Mouse (Mus musculus) spleen, adult 2 months (tissue): ENCODE results near the gene Col8a2. TPM values are rescaled to one million over a fixed set of nuclear protein-coding genes. Genes with fewer than 3 reads are reported as not detected.

Source experiments
- DNase-seq, 2 experiments: peaks; one replicate each; pipeline versions ENCODE4 v3.0.0 to v3.0.0-alpha.2; 2012 to 2021; ENCODE audit warnings: low spot score in 2 of 2, low read depth in 1 of 2
- H3K27ac ChIP-seq: fragments of 200-500 bp; 2 replicates; pipeline ENCODE4 v1.5.1; 2012; ENCODE audit warnings: low read length, inconsistent platforms; ENCODE audit not compliant: insufficient read depth
- H3K27me3 ChIP-seq: fragments of 200-500 bp; 2 replicates; pipeline ENCODE4 v1.6.1; 2012; ENCODE audit warnings: mild to moderate bottlenecking, moderate library complexity, low read length, inconsistent platforms; ENCODE audit not compliant: control insufficient read depth, insufficient read depth
- H3K36me3 ChIP-seq: fragments of 200-500 bp; 2 replicates; pipeline ENCODE4 v1.6.1; 2012; ENCODE audit warnings: mild to moderate bottlenecking, low read length, inconsistent platforms; ENCODE audit not compliant: control insufficient read depth, insufficient read depth
- H3K4me1 ChIP-seq: fragments of 200-500 bp; 2 replicates; pipeline ENCODE4 v1.6.1; 2011; ENCODE audit warnings: inconsistent platforms; ENCODE audit not compliant: control insufficient read depth, insufficient read depth, insufficient read length
- H3K4me3 ChIP-seq: fragments of 200-500 bp; 2 replicates; pipeline ENCODE4 v1.5.1; 2011; ENCODE audit warnings: mild to moderate bottlenecking, inconsistent platforms; ENCODE audit not compliant: insufficient read depth, insufficient read length; ENCODE audit errors: extremely low read depth
- CTCF ChIP-seq: fragments of 200-500 bp; IDR thresholded peaks from 2 replicates; pipeline ENCODE4 v1.5.1; 2011; ENCODE audit warnings: mild to moderate bottlenecking, inconsistent platforms; ENCODE audit not compliant: insufficient read depth, insufficient read length, insufficient replicate concordance; ENCODE audit errors: extremely low read depth
- POLR2A ChIP-seq: fragments of 200-500 bp; IDR thresholded peaks from 2 replicates; pipeline ENCODE4 v1.6.1; 2011; ENCODE audit warnings: low read depth, low read length, inconsistent platforms
- WGBS: fragments of 180-500 bp; shearing (Covaris S2); methylation state at CpG from one replicate; pipeline ENCODE4 v1.1.7; 2018; 5-methylcytosine and 5-hydroxymethylcytosine counted together
- polyA plus RNA-seq: library from polyadenylated mRNA; depleted of rRNA; stranded (reverse); fragments of >200 nt; gene quantifications from 2 replicates; pipeline ENCODE4 v1.2.3, GENCODE M21; 2012

The Col8a2 gene
- polyA plus RNA-seq, 1 experiment, result 3.2 TPM

DNA sequence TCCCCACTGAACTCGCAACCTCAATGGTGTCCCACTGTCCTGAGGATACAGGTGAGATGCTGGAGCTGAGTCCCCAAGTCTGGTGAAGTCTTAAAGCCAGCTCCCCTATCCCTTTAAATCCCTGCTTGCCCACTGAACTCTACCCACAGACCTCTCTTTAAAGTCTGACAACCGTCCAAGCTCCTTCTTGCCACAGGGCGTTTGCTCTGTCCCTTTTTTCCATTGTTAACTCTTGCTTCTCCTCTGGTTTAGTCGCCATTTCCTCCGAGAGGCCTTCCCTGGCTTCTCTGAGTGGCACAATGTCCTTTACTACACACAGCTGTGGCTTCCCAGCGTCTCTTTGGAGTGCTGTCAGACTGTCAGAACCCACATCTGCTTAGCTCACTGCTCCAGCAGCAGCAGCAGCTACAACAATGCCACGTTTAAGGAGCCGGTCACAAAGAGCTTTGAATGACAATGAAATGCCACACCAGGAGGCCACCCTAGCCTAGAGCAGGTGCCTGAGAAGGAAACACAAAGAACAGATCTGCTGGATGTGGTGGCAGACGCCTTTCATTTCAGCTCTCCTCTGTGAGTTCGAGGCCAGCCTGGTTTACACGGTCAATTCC is 38.2 kb upstream of the Col8a2 start:
- no peak overlapping the region for H3K4me3 ChIP-seq
- H3K27ac ChIP-seq, result no peak overlapping the region
- H3K27me3 ChIP-seq, result no peaks in the 10 kb centered on the region
- no peaks in the 10 kb centered on the region; the same call in 1 of the 2 replicates for H3K36me3 ChIP-seq
- TF ChIP-seq POLR2A (no peak), CTCF (no peak)
- H3K4me1 ChIP-seq, result peaks cover 8% of the 10 kb centered on the region; the same call in 1 of the 2 replicates
- no peak for DNase-seq
- WGBS, result 75% methylated on average over 11 of the region's 11 CpGs

DNA sequence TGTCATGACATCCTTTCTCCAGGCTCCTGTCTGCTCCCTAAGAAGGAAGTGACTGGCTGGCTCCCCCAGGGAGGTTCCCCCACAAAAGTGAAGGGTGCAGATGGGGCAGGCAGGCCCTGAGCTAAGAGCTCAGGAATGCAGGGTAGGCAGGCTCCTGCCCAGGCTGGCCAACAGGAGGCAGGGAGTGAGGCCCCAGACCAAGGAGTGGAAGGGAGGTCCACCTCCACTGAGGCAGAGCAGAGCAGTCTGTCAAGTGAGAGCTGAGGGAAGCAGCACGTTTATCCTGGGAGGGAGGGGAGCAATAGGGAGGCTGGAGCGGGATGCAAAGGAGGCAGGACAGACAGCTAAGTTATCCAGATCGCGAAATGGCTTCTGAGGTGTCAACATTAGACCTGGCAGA is 35.9 kb upstream of the Col8a2 start:
- no peak overlapping the region for H3K4me3 ChIP-seq

DNA sequence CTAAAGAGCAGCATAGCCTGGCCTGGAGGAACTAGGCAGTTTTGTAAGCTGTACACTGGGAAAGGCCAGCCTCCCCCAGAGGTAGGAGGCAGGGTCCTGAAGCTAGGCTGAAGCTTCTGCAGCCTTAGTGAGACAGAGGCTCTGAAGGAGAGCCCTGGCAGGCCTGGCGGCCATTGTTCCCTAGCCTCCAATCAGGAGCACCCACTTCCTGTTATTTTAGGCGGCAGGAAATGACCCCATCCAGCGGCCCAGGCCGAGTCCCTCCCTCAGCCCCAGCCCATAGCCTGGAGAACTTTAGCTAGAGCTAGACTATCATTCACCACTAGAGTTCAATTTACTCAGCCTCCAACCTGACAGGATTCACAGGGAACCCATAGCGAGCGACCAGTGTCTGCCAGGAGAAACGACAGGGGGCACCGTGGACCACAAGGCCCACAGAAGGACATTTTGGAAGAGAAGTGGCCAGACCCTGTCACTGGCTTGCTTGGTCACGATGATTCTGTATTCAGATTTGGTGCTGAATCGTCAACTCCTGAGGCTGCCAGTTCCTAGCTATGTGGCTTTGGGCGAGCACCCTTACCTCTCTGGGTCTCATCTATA is 34.8 kb upstream of the Col8a2 start:
- no peak for DNase-seq
- Histone ChIP-seq H3K27ac (no peak overlapping the region), H3K36me3 (no peaks in the 10 kb centered on the region), H3K4me1 (peaks cover 22% of the 10 kb centered on the region), H3K27me3 (no peaks in the 10 kb centered on the region), H3K4me3 (no peak overlapping the region)
- TF ChIP-seq CTCF, result no peak
- TF ChIP-seq POLR2A, result no peak
- 45% methylated on average over 11 of the region's 11 CpGs for WGBS

More for the DNA sequence above, 35.9 kb upstream of the Col8a2 start:
- 87% methylated on average over 4 of the region's 4 CpGs for WGBS
- TF ChIP-seq CTCF (no peak), POLR2A (no peak)
- Histone ChIP-seq H3K4me1 (peaks cover 22% of the 10 kb centered on the region), H3K27ac (no peak overlapping the region), H3K27me3 (no peaks in the 10 kb centered on the region), H3K36me3 (no peaks in the 10 kb centered on the region; the same call in 1 of the 2 replicates)
- DNase-seq, result no peak

DNA sequence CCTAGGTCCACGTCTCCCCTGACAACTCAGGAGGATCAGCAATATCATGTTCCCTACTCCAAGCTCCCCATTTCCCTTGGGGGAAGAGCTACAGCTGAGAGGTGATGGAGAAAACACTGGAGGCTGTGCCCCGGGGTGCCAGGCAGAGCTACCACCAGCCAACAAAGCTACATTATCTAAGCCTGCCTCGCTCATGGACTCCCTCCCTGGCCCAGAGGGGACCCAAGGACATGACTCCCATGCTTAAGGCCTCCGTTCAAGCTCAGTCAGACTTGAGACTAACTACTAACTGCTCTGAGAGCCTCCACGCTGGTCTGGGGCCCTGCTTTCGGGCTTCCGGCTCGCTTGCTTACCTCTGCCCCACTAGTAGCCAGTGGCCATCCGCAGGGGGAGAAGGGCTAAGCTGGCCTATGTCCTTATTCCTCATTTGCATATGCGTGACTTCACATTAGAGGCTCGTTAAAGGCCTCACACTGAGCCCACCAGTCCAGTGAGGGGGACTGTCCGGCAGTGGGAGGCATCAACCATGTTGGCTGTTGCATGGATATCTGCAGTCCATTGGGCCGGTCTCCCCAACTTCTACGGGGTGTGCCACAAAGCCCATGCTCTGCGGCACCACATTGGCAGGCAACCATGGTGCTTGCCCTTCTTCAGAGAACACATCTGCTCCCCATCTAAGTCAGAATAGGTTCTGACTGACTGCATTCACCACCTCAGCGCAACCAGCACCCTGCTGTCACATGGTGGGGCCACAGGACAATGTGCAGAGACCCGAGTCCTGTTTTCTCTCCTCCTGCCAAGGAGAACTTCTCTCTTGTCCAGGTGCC is 34.0 kb upstream of the Col8a2 start:
- no peak for DNase-seq
- Histone ChIP-seq H3K36me3 (no peaks in the 10 kb centered on the region), H3K27me3 (no peaks in the 10 kb centered on the region), H3K4me3 (no peak overlapping the region), H3K27ac (no peak overlapping the region), H3K4me1 (peaks cover 31% of the 10 kb centered on the region)
- TF ChIP-seq POLR2A, result no peak
- TF ChIP-seq CTCF, result no peak
- 87% methylated on average over 17 of the region's 17 CpGs for WGBS

DNA sequence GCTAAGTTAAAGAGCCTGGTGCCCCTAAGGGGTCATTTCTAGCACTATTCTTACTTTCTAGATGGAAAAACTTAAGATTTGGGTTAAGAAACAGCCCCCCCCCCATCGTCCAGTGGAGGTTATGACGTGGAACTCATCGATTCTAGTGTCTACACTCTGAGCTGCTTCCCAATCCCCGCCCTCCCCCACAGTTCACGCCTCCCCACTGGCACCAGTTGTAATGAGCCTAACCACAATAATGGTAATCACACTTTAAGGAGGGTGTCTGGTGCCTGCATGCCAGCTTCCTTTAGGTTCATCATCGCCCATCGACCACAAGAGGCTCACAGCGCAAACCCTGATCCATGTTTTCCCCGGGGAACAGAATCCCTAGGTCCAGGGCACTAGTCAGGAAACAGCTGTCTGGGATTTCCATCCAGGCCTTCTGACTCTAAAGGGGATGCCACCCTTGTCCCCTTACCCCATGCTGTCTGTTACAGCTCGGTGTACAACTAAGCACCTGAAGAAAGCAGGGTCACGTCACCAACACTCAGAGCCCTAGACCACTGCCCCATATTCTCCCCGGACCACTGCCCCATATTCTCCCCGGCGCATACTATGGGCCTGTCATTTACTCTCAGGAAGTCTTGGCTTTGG is 32.8 kb upstream of the Col8a2 start:
- 60% methylated on average over 14 of the region's 14 CpGs for WGBS
- no peaks in the 10 kb centered on the region for H3K27me3 ChIP-seq
- H3K27ac ChIP-seq, result peak overlapping the region; percentile 31; the same call in 1 of the 2 replicates
- DNase-seq, result no peak
- peaks cover 36% of the 10 kb centered on the region for H3K4me1 ChIP-seq
- H3K36me3 ChIP-seq, result no peaks in the 10 kb centered on the region
- TF ChIP-seq POLR2A, result no peak
- H3K4me3 ChIP-seq, result 0 out of 2 replicates have a peak overlapping the region, but pooled peaks have one; percentile 21

DNA sequence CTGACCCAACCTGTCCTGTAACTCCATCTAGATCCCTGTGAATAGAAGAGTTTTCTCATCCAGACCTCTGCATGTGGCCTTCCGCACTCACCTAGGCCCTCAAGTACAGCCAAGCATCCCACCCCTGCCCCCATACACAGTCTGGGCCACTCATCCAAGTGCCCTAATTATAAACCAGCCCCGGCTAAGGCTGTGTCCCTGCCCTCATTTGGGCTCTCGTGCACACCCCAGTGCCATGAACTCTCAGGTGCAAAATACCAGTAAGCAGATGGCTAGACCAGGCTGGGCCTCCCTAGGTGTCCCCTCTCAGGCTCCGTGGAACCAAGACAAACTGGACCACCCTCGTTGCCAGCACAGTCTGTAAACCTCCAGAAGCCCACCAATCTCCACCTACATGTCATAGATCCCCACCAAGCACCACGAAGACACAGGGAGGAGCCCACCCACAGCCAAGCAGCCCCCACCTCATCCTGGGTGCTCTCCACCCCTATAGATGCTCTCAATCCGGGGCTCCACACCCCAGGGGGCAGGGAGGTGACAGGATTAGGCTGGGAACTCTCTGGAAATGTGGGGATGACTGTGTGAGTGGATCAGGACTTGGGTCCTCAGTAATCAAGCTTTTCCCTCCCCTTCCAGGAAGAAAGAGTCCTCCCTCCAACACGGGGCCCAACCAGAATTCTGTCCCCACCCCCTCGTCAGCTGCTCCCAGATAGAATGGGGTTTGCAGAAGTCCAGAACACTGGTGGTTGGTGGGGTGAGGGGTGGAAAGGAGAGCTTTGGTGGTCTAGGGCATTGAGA is 32.1 kb upstream of the Col8a2 start:
- Histone ChIP-seq H3K27ac (peak overlapping the region; percentile 27), H3K36me3 (no peaks in the 10 kb centered on the region), H3K4me1 (peaks cover 41% of the 10 kb centered on the region), H3K4me3 (peak overlapping the region; percentile 83), H3K27me3 (no peaks in the 10 kb centered on the region)
- 56% methylated on average over 9 of the region's 9 CpGs for WGBS
- no peak for DNase-seq
- no peak for TF ChIP-seq POLR2A
- TF ChIP-seq CTCF, result no peak
